Mouse (Mus musculus) cerebellum, postnatal 36 days (tissue): ENCODE data around the gene Iqgap3.
A peak's percentile ranks its signal among the peaks of the same experiment; 100 is the strongest.

Experiments used
- DNase-seq, 2 experiments: peaks; one replicate each; pipeline ENCODE4 v3.0.0; 2021 to 2022; ENCODE audit warnings: mixed read lengths in 2 of 2

The Iqgap3 gene

DNA sequence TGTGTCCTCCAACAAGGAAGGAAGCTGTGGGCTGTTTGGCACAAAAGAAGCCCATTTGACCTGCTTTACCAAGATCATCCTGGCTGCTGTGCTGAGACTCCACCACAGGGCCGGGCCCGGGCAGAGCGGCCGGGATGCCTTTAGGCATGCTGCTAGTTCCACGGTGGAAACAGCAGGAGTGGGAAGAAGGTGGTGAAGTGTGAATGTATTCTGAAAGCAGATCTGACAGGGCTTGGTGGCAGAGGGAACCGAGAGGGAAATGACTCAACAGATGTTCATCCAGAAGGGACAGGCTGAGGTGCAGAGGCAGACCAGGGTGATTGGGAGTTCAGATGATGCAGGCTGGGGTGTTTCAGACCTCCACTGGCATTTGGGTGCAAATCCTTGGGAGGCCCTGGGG lies 15.9 kb downstream of the Iqgap3 start:
- DNase-seq: no peak

DNA sequence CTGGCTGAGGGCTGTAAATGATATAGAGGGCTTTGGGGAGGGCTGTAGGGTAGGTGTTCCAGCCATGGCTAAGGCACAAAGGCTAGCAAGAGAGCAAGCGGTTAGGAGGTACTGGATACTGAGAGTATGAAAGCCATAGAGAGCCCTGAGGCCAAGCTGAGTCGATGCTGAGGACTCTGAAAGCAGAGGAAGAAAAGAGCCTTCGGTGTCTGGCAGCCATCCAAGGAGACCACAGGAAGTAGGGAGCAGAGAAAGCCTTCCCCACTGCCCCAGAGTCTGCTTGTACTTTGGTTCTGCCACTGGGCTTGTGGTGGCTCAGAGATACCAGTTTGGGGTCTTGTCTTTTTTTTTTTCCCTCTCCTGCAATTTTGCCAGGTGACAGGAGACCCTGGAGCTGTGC lies 18.5 kb downstream of the Iqgap3 start:
- no peak for DNase-seq

DNA sequence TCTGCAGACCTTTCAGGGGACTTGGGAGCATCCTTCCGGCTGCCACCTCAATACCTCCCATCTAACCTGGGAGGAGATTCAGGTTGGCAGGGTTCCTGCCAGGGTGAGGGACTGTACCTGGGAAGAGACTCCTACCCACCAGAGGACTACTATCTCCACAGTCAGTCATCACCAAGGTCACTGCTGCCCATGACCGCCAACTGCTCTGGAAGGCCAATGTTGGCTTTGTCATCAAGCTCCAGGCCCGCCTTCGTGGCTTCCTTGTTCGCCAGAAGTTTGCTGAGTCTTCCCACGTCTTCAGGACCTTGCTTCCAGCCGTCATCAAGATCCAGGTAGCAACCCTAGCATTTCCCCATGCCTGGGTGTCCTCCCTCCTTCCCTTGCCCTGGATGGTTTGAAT lies 20.0 kb downstream of the Iqgap3 start:
- DNase-seq: no peak

DNA sequence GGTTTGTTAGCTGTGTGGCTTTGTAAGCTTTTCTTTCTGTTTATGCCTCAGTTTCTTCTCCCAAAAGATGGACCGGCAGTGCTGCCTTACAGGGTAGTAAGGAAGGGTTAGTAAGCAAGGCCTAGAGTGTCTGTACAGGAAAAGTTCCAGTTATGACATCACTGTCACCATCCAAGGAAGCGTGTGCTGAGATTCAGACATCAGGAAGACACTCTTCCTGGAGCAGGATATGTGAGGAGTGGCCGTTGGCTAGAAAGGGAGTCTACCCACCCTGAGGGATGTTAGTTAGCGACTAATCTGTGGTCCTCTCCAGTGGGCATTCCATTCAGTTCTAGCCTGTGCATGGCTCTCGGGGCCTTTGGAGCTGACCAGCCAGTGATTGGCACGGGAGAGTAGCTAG lies 20.4 kb downstream of the Iqgap3 start:
- no peak for DNase-seq

DNA sequence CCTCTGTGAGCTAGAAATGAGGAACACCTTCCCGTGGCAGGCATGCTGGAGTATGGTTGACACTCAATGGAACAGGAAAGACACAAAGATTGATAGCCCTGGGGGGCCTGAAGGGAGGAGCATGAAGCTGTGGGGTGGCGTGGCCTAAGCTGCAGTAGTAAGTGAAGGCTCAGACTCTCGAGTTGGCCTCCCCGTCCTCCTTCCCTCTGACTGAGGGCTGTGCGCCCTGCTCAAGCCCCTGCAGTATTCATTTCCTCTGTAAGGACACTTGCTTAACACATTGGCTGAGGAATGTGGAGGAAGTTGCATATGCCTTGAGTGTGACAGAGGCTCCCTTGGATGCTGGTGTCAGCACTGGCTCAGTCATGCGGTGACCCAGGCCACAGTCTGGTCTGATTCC lies 20.8 kb downstream of the Iqgap3 start:
- no peak for DNase-seq

DNA sequence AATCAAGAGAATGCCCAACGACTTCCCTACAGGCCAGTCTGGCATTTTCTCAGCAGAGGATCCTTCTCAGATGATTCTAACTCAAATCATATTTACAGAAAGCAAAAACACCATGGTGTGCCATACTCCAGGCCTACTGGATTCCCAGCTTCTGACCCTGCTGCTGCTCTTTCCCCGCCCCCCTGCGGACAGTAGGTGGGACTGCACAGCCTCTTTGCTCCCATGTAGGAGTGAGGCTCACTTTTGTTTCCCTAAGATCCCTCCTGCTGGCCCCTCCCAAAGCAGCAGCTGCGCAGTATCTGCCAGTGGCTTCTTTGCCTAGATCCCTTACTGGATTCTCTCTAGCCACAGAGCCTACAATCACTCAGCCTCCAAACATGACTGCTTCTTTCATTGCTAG lies 24.4 kb downstream of the Iqgap3 start:
- no peak for DNase-seq

DNA sequence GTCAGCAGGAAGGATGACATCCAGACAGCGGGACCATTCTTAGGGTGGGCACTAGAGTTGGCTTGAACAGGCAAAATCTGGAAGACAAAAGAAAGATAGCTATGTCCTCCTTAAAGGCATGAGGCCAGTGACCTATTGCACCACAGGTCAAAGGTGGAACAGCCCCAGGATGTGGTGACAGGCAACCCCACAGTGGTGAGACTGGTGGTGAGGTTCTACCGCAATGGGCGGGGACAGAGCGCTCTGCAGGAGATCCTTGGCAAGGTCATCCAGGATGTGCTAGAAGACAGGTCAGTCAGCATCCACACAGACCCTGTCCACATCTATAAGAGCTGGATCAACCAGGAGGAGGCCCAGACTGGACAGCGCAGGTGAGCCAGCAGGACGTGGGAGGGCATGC lies 27.4 kb downstream of the Iqgap3 start:
- no peak for DNase-seq

DNA sequence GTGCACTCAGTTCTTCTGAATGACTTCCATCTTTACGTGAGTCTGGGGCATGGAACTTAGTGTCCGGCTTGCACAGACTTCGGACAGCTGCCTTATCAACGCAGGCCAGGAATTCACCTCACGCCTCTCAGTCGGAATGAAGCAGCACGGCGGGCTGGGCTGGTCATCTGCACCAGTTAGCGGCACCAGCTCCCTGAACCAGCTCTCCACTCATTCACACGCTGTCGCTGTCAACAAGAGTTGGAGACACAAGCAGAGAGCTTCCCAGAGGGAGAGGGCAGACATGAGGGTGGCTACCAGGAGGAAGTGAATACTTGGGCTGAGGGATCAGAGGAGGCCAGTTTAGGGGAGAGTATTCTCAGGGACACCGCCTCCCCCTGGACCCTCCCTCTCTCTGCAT lies 32.6 kb downstream of the Iqgap3 start:
- no peak for DNase-seq

DNA sequence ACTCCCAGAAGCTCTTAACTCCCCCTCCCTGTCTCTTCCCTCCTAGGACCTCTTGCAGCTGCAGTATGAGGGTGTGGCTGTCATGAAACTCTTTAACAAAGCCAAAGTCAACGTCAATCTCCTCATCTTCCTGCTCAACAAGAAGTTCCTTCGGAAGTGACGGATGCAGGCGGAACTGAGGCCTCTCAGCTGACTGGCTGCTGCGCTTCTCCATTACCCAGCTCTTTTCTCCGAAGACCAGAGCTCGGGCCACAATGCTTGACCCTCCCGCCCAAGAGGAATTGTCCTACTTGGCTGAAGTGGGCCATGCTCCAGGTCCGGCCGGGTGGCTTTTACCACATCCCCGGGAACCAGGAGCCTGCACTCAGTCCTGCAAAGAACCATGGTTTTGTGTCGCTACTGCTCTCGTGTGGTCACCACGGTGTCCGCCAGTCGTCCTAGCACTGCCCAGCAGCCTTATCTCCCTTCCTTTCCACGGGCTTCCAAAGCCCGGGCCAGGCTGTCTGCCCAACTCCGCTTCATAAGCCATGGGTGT lies 38.4 kb downstream of the Iqgap3 start:
- DNase-seq: no peak

DNA sequence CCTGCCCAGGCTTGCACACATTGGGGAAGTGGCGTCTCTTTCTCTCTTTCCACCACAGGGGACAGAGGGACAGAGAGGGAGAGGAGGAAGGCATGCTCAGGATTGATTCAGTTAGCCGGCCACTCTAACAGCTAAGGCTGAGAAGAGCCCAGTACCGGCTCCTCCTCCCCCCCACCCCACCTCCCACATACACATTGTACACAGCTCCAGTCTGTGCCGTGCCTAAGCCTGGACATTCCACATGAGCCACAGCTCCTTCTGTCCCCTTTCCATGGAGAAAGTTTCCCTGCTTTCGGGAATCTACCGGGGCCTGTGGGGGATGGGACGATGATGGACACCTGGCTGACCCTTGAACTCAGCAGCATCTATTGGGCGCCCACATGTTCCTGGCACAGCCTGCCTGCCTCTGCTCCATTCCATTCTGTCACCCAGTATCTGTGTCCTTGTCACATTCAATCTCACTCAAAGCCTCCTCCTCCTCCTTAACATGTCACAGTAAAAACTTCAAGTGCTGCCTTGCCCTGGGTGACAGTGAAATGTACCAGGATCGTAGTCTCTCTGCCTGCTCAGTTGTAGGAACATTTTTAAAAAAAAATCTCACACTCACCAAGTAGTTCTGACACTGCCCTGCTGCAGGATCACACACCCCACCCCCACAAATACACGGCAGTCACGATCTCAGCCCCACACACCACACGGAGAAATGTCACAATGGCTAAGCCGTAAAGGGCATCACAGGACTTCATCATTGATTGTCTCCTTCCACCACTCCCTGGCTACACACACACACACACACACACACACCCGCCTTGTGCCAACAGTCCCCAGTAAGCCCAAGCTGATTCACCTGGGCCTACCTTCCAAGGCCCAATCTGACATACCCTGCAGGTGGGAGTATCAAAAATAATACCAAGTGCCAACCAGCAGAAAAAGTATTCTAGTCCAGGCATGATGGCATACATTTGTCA lies 39.7 kb downstream of the Iqgap3 start:
- no peak for DNase-seq

DNA sequence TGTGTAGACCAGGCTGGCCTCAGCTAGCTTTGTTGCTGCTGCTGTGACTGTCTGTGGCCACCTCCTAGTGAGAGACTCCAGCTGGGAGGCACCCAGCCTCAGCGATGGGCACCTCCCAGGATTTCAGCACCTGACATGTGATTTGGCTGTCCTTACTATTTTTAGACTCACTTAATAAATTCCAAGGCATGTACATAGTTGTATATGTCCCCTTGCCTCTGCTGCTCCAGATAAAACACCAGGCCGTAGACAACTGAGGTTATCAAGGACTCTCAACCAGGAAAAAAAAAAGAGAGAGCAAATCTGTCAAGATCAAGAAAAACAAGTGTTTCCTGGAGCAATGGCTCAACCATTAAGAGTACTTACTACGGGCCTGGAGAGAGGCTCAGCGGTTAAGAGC lies 43.4 kb downstream of the Iqgap3 start:
- DNase-seq: no peak

DNA sequence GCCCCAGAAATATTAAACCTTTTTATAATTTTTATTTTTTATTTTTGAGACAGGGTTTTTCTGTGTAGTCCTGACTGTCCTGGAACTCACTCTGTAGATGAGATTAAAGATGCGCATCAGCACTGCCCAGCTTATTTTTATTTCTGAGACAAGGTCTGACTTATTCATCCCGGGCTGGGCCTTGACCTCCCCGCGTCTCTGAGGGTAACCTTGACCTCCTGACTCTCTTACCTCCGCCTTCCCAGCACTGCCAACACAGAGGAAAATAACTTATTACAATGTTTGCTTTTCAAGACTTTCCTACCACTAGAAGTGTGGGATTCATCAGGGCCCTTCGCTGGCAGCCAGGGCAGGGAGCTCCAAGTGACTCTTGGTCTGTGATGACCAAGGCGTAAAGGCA lies 44.4 kb downstream of the Iqgap3 start:
- DNase-seq: no peak

DNA sequence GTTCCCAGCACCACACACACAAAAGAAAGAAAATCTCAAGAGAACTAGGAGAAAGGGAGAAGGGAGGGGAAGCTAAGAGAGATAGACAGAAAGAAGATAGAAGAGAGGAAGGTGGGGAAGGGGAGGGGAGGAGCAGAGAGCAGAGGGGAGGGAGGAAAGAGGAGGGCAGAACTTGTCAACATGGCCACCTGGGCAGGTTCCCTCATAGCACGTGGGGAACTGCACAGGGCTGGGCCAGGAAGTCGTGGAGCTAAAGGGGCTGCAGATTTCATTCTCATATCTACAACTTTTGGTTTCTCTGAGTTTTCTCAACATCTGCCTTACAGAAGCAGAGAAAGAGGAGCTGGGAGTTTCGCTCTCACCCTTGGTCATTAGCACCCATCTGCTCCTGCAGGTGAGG lies 45.9 kb downstream of the Iqgap3 start:
- no peak for DNase-seq

DNA sequence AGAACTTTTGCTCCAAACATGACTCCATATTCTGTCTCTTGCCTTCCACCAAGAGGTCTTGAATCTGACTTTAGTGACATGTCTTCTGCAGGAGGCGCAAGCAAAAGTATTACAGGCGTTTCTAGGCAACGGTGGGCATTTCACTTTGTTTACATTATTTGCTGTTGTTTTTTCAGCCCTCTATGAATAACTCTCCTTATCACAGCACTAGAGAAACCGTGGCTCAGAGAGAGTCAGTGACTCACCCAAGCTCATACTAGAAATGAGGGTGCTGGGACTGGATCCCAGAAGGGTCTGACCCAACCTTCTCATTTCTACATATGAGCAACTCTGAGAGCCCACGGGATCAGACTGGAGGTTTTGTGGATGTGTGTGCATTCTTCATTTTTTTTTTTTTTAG lies 46.3 kb downstream of the Iqgap3 start:
- DNase-seq: no peak

DNA sequence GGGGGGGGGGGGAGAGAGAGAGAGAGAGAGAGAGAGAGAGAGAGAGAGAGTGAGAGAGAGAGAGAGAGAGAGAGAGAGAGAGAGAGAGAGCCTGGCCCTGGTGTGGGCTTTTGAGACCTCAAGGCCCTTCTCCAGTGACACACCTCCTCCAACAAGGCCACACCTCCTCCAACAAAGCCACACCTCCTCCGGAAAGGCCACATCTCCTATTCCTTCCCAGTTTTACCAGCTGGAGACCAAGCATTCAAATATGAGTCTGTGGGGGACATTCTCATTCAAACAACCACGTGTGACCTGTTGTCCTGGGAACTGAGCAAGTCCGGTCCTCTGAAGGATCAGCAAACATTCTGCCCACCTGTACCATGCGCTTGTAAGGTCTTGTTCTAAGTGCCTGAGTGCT lies 47.2 kb downstream of the Iqgap3 start:
- no peak for DNase-seq

DNA sequence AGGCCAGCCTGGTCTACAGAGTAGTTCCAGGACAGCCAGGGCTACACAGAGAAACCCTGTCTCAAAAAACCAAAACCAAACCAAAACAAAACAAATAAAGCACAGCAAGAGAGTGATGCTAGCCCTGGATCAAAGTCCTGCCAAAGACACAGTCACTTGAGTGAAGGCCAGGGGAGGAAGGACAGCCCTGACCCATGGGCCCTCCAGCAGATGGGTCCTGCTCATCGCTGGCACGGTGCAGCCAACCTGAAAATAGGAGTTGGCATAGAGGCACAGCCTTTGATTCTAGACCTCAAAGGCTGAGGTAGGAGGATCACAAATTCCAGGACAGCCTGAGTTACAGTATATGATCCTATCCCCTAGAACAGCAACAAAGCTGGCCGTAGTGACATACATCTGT lies 49.3 kb downstream of the Iqgap3 start:
- peak; percentile 61 to 69 for DNase-seq

DNA sequence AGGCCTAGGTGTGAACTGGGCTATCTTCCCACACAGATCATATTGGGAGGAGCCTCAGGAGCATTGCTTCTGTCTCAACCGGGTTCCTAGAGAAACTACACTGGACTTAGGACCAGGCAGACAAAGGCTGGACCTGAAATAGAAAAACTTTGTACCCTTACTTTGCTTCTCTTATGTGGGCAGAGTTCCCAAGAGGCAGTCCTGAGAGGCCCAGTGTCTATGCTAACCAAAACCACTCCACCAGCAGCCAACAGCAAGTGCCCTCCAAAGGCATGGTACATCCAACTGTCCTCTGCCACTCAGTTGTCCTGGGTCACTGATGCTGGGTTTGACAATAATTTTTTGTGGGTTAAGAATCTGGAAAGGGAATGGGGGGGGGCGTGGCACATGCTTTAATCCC lies 50.7 kb downstream of the Iqgap3 start:
- no peak for DNase-seq

DNA sequence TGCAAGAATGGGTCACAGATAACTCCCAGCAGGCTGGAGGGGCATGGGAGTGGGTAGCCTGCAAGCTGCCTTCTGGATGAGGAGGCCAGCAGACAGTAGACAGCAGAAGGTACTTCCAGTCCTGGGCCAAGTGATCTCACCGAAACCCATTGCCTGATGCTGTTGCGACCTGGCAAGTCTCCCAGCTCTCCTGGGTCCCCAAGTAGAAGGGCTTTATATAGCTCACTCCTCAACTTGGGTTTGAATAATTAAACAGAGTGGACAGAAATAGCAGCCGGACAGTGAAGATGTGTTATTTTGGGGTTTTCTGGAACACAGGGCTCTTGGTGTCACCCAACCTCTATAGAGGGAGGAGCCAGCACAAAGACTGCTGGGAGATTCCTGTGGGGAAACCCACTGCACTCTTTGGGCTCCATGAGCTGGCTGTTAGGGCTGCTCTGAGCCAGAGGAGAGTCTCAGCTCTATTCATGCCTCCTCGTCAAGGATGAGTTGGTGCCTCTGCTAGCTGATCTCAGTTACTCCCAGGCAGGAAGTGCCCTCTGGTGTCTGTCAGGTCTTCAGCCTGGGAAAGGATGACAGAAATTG lies 51.5 kb downstream of the Iqgap3 start:
- DNase-seq: peak; percentile 85 to 87

DNA sequence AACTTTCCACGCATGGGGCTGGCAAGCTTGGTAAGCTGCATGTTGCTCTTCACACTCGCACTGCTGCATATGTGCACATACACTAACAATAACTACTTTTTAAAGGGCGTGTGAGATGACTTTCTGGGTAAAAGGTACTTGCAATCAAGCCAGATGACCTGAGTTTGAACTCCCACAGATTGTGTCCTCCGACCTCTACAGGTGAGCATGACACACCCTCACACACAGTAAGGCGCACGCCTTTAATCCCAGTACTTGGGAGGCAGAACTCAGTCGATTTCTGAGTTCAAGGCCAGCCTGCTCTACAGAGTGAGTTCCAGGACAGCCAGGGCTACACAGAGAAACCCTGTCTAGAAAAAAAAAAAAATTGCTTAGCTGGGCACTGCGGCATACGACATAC lies 54.6 kb downstream of the Iqgap3 start:
- DNase-seq: no peak

DNA sequence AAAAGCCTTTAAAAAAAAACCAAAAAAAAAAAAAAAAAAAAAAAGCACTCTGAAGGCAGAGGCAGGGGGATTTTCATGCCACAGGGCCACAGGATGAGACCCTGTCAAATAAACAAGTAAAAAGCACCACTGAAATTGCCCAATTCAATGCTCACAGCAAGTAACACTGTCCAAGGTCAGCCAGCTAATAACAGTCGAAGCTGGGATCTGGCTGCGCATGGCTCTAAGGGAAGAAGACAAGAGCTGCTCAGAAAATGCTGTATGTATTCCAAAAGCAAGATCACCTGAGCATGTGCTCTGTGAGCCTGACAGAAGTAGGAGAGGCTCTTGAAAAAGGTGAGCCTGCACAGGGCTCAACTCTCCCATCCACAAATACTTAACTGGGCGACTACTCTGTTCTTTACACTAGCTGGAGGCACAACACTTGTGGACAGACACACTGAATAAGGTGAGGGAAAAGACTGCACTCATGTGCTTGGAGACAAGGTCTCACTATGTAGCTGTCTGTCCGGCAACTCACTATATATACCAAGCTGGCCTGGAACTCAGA lies 55.2 kb downstream of the Iqgap3 start:
- peak in 1 of 2 experiments; percentile 23 for DNase-seq

DNA sequence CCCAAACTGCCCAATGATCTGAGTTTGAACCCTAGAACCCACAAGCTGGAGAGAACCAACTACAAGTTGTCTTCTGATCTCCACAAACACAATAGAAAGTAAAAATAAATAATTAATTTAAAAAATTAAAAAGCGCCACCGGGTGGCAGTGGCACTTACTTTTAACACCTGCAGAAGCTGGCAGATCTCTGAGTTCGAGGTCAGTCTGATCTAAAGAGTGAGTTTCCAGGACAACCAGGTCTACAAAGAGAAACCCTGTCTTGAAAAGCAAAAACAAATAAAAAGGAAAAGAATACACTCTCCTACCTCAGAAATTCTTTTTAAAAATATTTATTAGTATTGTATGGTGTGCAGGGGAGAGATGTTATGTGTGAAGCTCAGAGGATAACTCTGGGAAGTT lies 56.0 kb downstream of the Iqgap3 start:
- peak in 1 of 2 experiments; percentile 16 for DNase-seq

DNA sequence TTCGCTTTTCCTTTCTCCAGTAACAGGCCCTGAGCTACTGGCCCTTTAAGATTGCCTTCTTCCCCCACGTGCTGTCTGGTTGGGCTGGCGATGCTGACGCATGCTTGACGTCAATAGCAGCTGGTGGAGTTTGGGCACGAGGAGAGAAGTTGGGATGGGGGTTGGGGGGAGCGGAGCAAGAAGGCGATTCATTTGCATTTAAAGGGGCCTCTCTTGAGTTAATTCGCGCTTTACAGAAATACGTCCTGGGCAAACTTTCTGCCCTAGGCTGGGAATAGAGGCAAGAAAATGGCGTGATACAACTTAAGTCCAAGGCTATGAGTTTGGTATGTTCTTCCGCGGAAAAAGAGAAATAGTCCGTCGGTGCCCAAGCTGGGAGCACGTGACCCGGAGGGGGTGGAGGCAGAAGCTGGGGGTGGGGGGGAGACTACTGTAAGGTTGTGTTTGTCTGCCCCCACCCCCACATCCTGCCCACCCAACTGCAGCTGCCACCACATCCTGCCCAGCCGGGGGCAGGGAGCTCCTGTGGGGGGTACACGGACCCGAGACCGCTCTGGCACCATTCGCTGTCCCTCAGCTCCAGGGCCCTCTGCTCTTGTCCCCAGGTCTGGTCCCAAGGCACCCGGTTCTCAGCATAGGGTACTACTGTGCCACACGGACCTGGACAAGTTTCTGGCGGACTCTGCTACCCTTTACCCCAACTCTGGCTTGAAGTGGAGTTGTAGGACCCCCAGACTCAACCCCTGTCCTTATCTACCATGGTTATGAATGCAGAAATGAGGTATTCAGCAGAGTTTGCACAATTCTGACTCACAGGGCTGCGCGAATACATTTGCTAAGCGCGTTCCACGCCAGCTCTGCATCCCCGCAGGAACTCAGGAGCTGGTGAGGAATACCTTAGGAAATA lies 56.8 kb downstream of the Iqgap3 start:
- peak; percentile 91 to 93 for DNase-seq
